Mouse (Mus musculus) fat pad, adult 2 months (tissue): ENCODE data around the gene Pfkfb3.
A peak's percentile ranks its signal among the peaks of the same experiment; 100 is the strongest.

Experiments
- DNase-seq: peaks from one replicate; pipeline ENCODE4 v3.0.0-alpha.2; 2011; ENCODE audit warnings: low read depth, low spot score; ENCODE audit errors: extremely low read depth

Gene Pfkfb3

DNA sequence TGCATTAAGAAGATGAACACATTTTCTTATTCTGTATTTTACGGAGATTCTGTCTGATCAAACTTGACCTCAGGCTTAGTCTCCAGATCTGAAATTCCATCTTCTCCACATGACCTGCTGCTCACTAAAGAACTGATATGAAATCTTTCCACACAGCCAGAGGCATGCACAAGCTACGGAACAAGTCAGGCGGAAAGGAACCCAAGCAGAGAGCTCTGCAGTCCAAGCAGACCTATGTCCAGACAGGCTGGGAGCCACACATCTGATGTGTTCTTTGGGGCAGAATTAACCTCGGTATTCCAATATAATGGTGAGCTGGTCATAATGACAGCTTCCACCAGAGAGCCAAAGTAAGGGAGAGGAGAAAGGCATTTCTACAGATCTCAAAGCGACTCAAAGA, 120.5 kb downstream of the Pfkfb3 start:
- no peak for DNase-seq

DNA sequence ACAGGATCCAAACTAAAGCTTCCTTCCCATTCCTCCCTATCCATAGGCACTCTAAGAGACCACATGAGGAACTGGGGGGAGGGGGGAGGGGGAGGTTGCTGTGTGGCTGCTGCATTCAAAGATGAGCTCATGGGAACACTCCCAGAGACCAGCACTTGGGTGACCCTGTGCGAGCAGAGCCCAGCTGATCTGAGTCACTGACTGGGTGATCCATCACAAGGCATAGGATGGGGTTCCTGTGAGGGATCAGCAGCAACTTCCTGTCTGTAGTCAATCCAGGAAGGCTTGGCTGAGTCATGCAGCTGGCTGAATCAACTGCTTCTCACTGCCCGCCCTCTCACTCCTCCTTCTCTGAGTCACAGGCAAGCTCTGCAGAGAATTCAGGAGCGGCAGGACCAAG, 124.3 kb downstream of the Pfkfb3 start:
- DNase-seq = peak; percentile 28

DNA sequence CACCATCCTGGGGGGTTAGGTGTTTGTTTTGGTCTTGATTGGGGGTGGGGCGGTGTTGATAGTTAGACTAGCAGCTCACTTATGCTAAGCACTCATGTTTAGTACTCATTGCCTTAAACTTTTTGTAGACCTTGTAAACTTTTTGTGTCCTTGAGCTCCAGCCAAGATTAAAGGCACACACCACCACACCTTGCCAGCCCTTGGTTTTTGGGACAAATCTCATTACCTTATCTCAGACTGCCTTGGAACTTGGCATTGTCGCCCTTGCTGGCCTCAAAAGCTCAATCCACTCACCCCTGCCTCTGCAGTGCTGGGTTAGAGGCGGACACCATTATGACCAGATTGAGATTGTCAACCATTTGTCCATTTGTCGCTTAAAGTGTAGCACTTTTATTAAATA, 125.3 kb downstream of the Pfkfb3 start:
- no peak for DNase-seq

DNA sequence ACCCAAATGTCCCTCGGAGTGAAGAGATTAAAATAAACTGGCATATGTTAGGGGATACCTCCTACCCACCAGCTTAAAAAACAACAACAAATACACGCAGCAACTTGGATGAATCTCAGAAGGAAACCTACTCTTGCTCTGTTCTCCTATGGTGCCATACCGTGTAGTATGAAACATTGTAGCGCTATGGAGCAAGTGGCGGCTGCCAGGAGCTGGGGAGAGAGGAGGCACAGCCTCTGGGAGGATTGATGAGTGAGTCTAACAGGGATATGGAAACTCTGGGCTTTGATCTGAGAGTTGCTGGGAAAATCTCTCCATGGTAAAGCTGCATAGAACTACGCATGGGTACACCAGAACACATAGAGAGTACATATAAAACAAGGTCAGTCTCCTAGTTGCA, 126.3 kb downstream of the Pfkfb3 start:
- no peak for DNase-seq

DNA sequence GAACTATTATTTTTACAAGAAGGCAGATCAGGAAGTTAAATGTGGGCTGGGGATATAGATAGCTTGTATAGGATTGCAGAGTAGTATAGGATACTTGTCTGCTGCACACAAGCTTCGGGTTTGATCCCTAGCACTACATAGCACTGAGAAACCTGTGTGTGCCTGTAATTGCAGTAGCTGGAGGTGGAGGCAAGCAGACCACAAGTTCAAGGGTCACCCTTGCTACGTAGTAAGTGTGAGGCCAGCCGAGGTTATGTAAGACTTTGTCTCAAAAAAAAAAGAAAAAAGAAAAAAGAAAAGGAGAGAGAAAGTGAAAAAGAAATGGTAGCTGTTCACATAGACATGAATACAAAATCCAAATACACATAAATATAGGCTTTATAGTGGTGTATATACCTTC, 127.5 kb downstream of the Pfkfb3 start:
- no peak for DNase-seq

DNA sequence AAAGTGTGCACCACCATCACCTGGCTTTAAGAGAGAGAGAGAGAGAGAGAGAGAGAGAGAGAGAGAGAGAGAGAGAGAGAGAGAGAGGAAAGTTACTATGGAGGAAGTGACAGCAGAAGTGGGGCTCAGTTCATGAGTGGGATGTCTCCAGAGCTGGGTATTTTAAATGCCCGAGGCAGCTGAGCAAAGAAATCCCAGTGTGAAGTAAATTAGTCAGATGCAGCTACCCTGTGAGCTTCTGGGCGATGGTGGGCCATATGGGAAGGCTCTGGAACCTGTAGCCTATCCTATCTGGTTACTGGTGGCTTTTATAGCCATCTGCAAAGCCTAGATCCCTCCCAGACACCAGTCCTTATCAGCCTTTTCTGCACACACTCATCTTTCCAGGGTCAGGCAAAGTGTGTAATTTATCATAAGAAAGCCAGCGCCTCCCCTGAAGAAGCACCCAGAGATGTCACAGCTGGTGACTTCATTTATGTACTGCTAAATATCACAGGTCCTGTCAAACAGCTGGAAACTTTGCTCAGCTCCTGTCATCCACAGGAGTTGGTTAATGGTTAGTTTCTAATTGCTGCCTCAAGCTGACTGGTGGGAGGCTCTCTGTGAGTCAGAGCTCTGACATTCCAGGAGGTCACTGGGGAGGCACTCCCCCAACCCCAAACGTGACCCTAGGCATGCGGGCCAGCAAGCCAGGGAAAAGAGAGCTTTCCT, 128.3 kb downstream of the Pfkfb3 start:
- no peak for DNase-seq

DNA sequence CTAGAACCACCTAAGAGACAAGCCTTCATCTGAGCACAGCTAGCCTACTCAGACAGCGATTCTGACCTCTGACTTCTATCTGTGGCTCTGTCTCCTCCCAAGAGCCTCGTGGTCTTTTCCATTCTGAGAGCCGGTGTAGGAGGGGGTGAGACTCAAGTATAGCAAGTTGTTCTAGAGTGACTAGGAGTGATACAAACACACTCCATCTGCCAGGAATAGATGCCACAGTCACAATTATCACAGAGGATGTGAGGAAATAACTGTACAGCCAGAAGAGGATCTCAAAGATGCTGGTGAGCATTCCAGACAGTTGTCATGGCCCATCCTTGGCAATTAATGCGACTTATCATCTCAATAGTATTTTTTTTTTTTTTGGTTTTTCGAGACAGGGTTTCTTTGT, 129.6 kb downstream of the Pfkfb3 start:
- DNase-seq = no peak

DNA sequence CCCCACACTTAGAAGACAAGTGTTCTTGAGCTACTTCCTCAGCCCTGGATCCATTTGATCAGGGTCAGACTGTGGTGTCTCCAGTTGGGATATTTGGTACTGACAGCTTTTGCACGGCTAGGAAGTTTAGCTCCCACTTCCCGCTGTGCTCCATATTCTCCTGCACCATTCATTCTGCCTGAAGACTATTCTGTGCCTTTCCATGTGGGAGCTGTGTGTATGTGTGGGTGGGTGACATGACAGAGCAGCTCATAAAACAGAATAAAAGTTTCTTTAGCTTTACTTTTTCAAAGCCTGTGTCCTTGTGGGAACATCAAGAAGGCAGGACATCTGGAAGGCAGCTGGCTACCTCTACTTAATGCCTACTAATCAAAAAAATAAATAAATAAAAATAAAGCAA, 130.5 kb downstream of the Pfkfb3 start:
- no peak for DNase-seq

DNA sequence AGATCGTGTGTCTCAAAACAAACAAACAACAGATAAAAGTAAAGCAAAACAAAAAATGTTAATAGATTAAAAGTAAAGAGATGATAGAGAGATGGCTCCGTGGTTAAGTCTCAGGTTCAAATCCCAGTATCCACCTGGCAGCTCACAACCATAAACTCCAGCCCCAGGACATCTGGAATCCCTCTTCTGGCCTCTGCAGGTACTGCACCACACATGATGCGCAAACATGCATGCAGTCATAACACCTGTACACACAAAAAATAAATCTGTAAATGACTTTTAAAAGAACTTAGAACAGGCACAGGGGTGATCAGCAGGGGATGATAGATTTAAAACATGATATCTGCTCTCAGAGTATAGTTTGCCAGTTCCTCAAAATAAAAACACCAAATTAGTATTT, 131.5 kb downstream of the Pfkfb3 start:
- DNase-seq = no peak
